Mouse (Mus musculus): ENCODE data around the gene Gdf15.

- no peak for TF ChIP-seq CTCF (IDR thresholded peaks at IDR 0.05; ENCODE audit: borderline replicate concordance, control insufficient read depth, extremely low read depth, insufficient read depth, low read length, poor library complexity)
- no peak for TF ChIP-seq POLR2A (IDR thresholded peaks at IDR 0.05; ENCODE audit: control insufficient read depth, extremely low read depth, insufficient read depth, low read length, poor library complexity)
Observed at GRCm38 (mm10) chr8:70596775-70597416, 35.4 kb downstream of the Gdf15 start.

All from thymus, adult 2 months (tissue).